Mouse (Mus musculus) CH12.LX (cell line): ENCODE measurements around the gene Carhsp1. TPM values are rescaled to one million over a fixed set of nuclear protein-coding genes. Genes with fewer than 3 reads are reported as not detected.

Source experiments
- DNase-seq: peaks from one replicate; pipeline ENCODE4 v3.0.0-alpha.2; 2013; ENCODE audit errors: extremely low read depth
- H3K27ac ChIP-seq: 2 replicates; pipeline ENCODE4 v1.5.1; 2012; ENCODE audit warnings: low read depth, mild to moderate bottlenecking, control low read depth, moderate library complexity; ENCODE audit not compliant: insufficient read depth
- H3K27me3 ChIP-seq: replicated peaks from 2 replicates; pipeline ENCODE3; 2012; ENCODE audit warnings: inconsistent platforms
- H3K36me3 ChIP-seq, 2 experiments: replicated peaks in 1 of 2; 2 replicates each; pipeline versions ENCODE3 to v1.6.1; 2012; ENCODE audit warnings: inconsistent platforms in 1 of 2, low read length in 1 of 2, mild to moderate bottlenecking in 1 of 2, mixed read lengths in 1 of 2, moderate library complexity in 1 of 2; ENCODE audit not compliant: control insufficient read depth in 1 of 2, insufficient read depth in 1 of 2
- H3K4me1 ChIP-seq, 2 experiments: 2 replicates each; pipeline ENCODE4 v1.6.1; 2012; ENCODE audit warnings: inconsistent platforms in 1 of 2, moderate library complexity in 1 of 2; ENCODE audit not compliant: insufficient read depth in 2 of 2, control insufficient read depth in 1 of 2
- H3K4me2 ChIP-seq: 2 replicates; pipeline ENCODE4 v1.6.1; 2012; ENCODE audit warnings: low read depth, mild to moderate bottlenecking, control low read depth; ENCODE audit not compliant: poor library complexity, insufficient read depth, severe bottlenecking
- H3K4me3 ChIP-seq, 3 experiments: fragments of 150-350 bp in 1 of 3; sonication (generic) in 1 of 3; replicated peaks in 1 of 3; 2 replicates each; pipeline versions ENCODE3 to v1.5.1; 2011 to 2012; ENCODE audit warnings: low read depth in 2 of 3, low read length in 2 of 3, mild to moderate bottlenecking in 2 of 3, moderate library complexity in 2 of 3, control low read depth in 1 of 3, improper control_type of control experiment in 1 of 3, inconsistent platforms in 1 of 3, mixed read lengths in 1 of 3; ENCODE audit not compliant: poor library complexity in 1 of 3
- H3K79me2 ChIP-seq: replicated peaks from 2 replicates; pipeline ENCODE4 v1.6.1; 2012; ENCODE audit warnings: mild to moderate bottlenecking, moderate library complexity; ENCODE audit not compliant: control insufficient read depth, poor library complexity, insufficient read depth, severe bottlenecking; ENCODE audit errors: extremely low read depth
- H3K9ac ChIP-seq: 2 replicates; pipeline ENCODE4 v1.6.1; 2012; ENCODE audit warnings: low read depth, mild to moderate bottlenecking, control low read depth, moderate library complexity; ENCODE audit not compliant: insufficient read depth
- H3K9me3 ChIP-seq: replicated peaks from 2 replicates; pipeline ENCODE3; 2012; ENCODE audit warnings: low read length, inconsistent platforms, mixed read lengths
- BHLHE40 ChIP-seq: IDR thresholded peaks from 2 replicates; pipeline ENCODE4 v1.6.1; 2011; ENCODE audit warnings: mild to moderate bottlenecking, low read depth, low read length, improper control_type of control experiment
- CHD1 ChIP-seq: IDR thresholded peaks from 2 replicates; pipeline ENCODE4 v1.6.1; 2012; ENCODE audit warnings: low read depth, low read length, improper control_type of control experiment, inconsistent platforms
- CHD2 ChIP-seq: IDR thresholded peaks from 2 replicates; pipeline ENCODE4 v1.6.1; 2011; ENCODE audit warnings: low read length, improper control_type of control experiment
- CTCF ChIP-seq, 2 experiments: IDR thresholded peaks in 1 of 2; conservative IDR thresholded peaks in 1 of 2; 2 replicates each; pipeline ENCODE4 v1.5.1; 2011 to 2012; ENCODE audit warnings: low read depth in 2 of 2, low read length in 2 of 2, improper control_type of control experiment in 1 of 2, inconsistent platforms in 1 of 2, mild to moderate bottlenecking in 1 of 2, moderate library complexity in 1 of 2
- E2F4 ChIP-seq: IDR thresholded peaks from 2 replicates; pipeline ENCODE4 v1.6.1; 2011; ENCODE audit warnings: low read depth, low read length, improper control_type of control experiment; ENCODE audit not compliant: insufficient replicate concordance
- ELF1 ChIP-seq: IDR thresholded peaks from 2 replicates; pipeline ENCODE4 v1.6.1; 2014; ENCODE audit warnings: low read depth, mild to moderate bottlenecking, inconsistent platforms, low read length, improper control_type of control experiment
- EP300 ChIP-seq: IDR thresholded peaks from 2 replicates; pipeline ENCODE4 v1.6.1; 2011; ENCODE audit warnings: low read length, improper control_type of control experiment
- ETS1 ChIP-seq: conservative IDR thresholded peaks from 2 replicates; pipeline ENCODE4 v1.6.1; 2012; ENCODE audit warnings: low read depth, mild to moderate bottlenecking, inconsistent platforms, low read length, improper control_type of control experiment, moderate library complexity
- GABPA ChIP-seq: IDR thresholded peaks from 2 replicates; pipeline ENCODE4 v1.6.1; 2012; ENCODE audit warnings: low read depth, low read length, improper control_type of control experiment, inconsistent platforms; ENCODE audit not compliant: insufficient replicate concordance
- HCFC1 ChIP-seq: IDR thresholded peaks from 2 replicates; pipeline ENCODE4 v1.6.1; 2012; ENCODE audit warnings: low read depth, mild to moderate bottlenecking, inconsistent platforms, low read length, improper control_type of control experiment
- IRF4 ChIP-seq: IDR thresholded peaks from 2 replicates; pipeline ENCODE4 v1.6.1; 2014; ENCODE audit warnings: low read depth, mild to moderate bottlenecking, inconsistent platforms, low read length, improper control_type of control experiment
- JUN ChIP-seq: IDR thresholded peaks from 2 replicates; pipeline ENCODE4 v1.6.1; 2011; ENCODE audit warnings: low read depth, mild to moderate bottlenecking, low read length, improper control_type of control experiment, moderate library complexity; ENCODE audit not compliant: insufficient read depth
- JUND ChIP-seq: conservative IDR thresholded peaks from 2 replicates; pipeline ENCODE4 v1.6.1; 2011; ENCODE audit warnings: low read depth, low read length, improper control_type of control experiment
- KAT2A ChIP-seq: IDR thresholded peaks from 2 replicates; pipeline ENCODE4 v1.6.1; 2012; ENCODE audit warnings: low read length, improper control_type of control experiment, inconsistent platforms; ENCODE audit not compliant: insufficient replicate concordance
- MAFK ChIP-seq: IDR thresholded peaks from 2 replicates; pipeline ENCODE4 v1.6.1; 2011; ENCODE audit warnings: low read length, improper control_type of control experiment; ENCODE audit not compliant: insufficient replicate concordance
- MAX ChIP-seq: IDR thresholded peaks from 2 replicates; pipeline ENCODE4 v1.6.1; 2011; ENCODE audit warnings: low read length, improper control_type of control experiment
- MAZ ChIP-seq: IDR thresholded peaks from 2 replicates; pipeline ENCODE4 v1.6.1; 2012; ENCODE audit warnings: low read depth, mild to moderate bottlenecking, inconsistent platforms, low read length, improper control_type of control experiment, moderate library complexity
- MEF2A ChIP-seq: IDR thresholded peaks from 2 replicates; pipeline ENCODE4 v1.6.1; 2014; ENCODE audit warnings: low read depth, mild to moderate bottlenecking, inconsistent platforms, low read length, improper control_type of control experiment, borderline replicate concordance
- MYC ChIP-seq: IDR thresholded peaks from 2 replicates; pipeline ENCODE4 v1.6.1; 2011; ENCODE audit warnings: low read depth, mild to moderate bottlenecking, improper control_type of control experiment, low read length
- NELFE ChIP-seq: IDR thresholded peaks from 2 replicates; pipeline ENCODE4 v1.6.1; 2011; ENCODE audit warnings: low read depth, low read length, improper control_type of control experiment
- NRF1 ChIP-seq: IDR thresholded peaks from 2 replicates; pipeline ENCODE4 v1.6.1; 2014; ENCODE audit warnings: low read depth, mild to moderate bottlenecking, inconsistent platforms, low read length, improper control_type of control experiment, moderate library complexity
- PAX5 ChIP-seq: IDR thresholded peaks from 2 replicates; pipeline ENCODE4 v1.6.1; 2012; ENCODE audit warnings: low read length, inconsistent platforms, mixed read lengths
- POLR2A ChIP-seq: IDR thresholded peaks from 2 replicates; pipeline ENCODE4 v1.6.1; 2011; ENCODE audit warnings: low read depth, mild to moderate bottlenecking, improper control_type of control experiment, low read length
- POLR2AphosphoS2 ChIP-seq: IDR thresholded peaks from 2 replicates; pipeline ENCODE4 v1.6.1; 2011; ENCODE audit warnings: low read depth, low read length, improper control_type of control experiment
- RAD21 ChIP-seq: IDR thresholded peaks from 2 replicates; pipeline ENCODE4 v1.6.1; 2011; ENCODE audit warnings: low read depth, mild to moderate bottlenecking, low read length, improper control_type of control experiment, moderate library complexity
- RCOR1 ChIP-seq: conservative IDR thresholded peaks from 2 replicates; pipeline ENCODE4 v1.6.1; 2012; ENCODE audit warnings: low read depth, mild to moderate bottlenecking, inconsistent platforms, low read length, improper control_type of control experiment
- SIN3A ChIP-seq: IDR thresholded peaks from 2 replicates; pipeline ENCODE4 v1.6.1; 2012; ENCODE audit warnings: low read length, improper control_type of control experiment, inconsistent platforms
- SMC3 ChIP-seq: IDR thresholded peaks from 2 replicates; pipeline ENCODE4 v1.6.1; 2011; ENCODE audit warnings: low read depth, low read length, improper control_type of control experiment
- TBP ChIP-seq: conservative IDR thresholded peaks from 2 replicates; pipeline ENCODE4 v1.6.1; 2011; ENCODE audit warnings: low read depth, low read length, improper control_type of control experiment
- TCF12 ChIP-seq: IDR thresholded peaks from 2 replicates; pipeline ENCODE4 v1.6.1; 2014; ENCODE audit warnings: low read depth, mild to moderate bottlenecking, inconsistent platforms, low read length, improper control_type of control experiment
- UBTF ChIP-seq: IDR thresholded peaks from 2 replicates; pipeline ENCODE4 v1.6.1; 2012; ENCODE audit warnings: low read depth, mild to moderate bottlenecking, inconsistent platforms, low read length, improper control_type of control experiment, moderate library complexity
- USF1 ChIP-seq: IDR thresholded peaks from 2 replicates; pipeline ENCODE4 v1.6.1; 2014; ENCODE audit warnings: low read depth, mild to moderate bottlenecking, inconsistent platforms, low read length, improper control_type of control experiment
- USF2 ChIP-seq: conservative IDR thresholded peaks from 2 replicates; pipeline ENCODE4 v1.6.1; 2011; ENCODE audit warnings: low read depth, low read length, improper control_type of control experiment
- ZC3H11A ChIP-seq: IDR thresholded peaks from 2 replicates; pipeline ENCODE4 v1.6.1; 2012; ENCODE audit warnings: low read depth, mild to moderate bottlenecking, inconsistent platforms, low read length, improper control_type of control experiment
- ZKSCAN1 ChIP-seq: IDR thresholded peaks from 2 replicates; pipeline ENCODE4 v1.6.1; 2012; ENCODE audit warnings: low read depth, inconsistent platforms, low read length, improper control_type of control experiment, borderline replicate concordance
- ZMIZ1 ChIP-seq: IDR thresholded peaks from 2 replicates; pipeline ENCODE4 v1.6.1; 2012; ENCODE audit warnings: low read depth, mild to moderate bottlenecking, inconsistent platforms, low read length, improper control_type of control experiment
- ZNF384 ChIP-seq: IDR thresholded peaks from 2 replicates; pipeline ENCODE4 v1.6.1; 2012; ENCODE audit warnings: low read depth, low read length, improper control_type of control experiment, inconsistent platforms
- dilution Hi-C: fragments of 300-500 bp; cut with MboI; formaldehyde crosslinking; loops from 2 replicates; pipeline ENCODE4 v1.14.3; 2020; ENCODE audit warnings: low sequenced_read_pairs; ENCODE audit not compliant: extremely low pct_unique_long_range_greater_than_20kb, extremely low pct_ligation_motif_present
- in situ Hi-C: fragments of 300-500 bp; cut with MboI; formaldehyde crosslinking; loops from 3 replicates; pipeline ENCODE4 v1.14.3; 2019; ENCODE audit warnings: low sequenced_read_pairs, low pct_ligation_motif_present, low pct_unique_long_range_greater_than_20kb, mixed read lengths
- polyA plus RNA-seq: library from polyadenylated mRNA; unstranded; fragments of >175 nt; gene quantifications from 2 replicates; pipeline ENCODE4 v1.2.1, GENCODE M21; 2012; ENCODE audit warnings: low read depth; ENCODE audit not compliant: insufficient read length
- total RNA-seq, 2 experiments: library from RNA; depleted of rRNA; stranded (reverse); fragments of 300-350 nt in 1 of 2; fragments of >200 nt in 1 of 2; gene quantifications; 2 replicates each; pipeline ENCODE4 v1.2.3; 2012 to 2014

Carhsp1 gene
- total RNA-seq (2012; rRNA removed) = 26.0 and 28.4 TPM in 2 replicates
- 27.8 and 29.7 TPM in 2 replicates for total RNA-seq (2014; rRNA removed)
- 24.4 and 26.2 TPM in 2 replicates for polyA plus RNA-seq

GRCm38 (mm10) chr16:8671551-8672349 is at the start of gene Carhsp1:
Carhsp1 (minus strand) TSS chr16:8672155.
- Histone ChIP-seq H3K4me2 (peak within 1 kb of the TSS; percentile 93), H3K27me3 (peaks cover 15% of the 10 kb centered on the region), H3K27ac (peak within 1 kb of the TSS; percentile 50), H3K4me1 (peaks cover 28 to 71% of the 10 kb centered on the region in 2 experiments), H3K4me3 (peak within 1 kb of the TSS; percentile 60 to 66 (median 64)), H3K36me3 (peaks cover 4 to 25% of the 10 kb centered on the region in 2 experiments), H3K9me3 (no peaks in the 10 kb centered on the region), H3K9ac (peak within 1 kb of the TSS; percentile 67), H3K79me2 (no peaks in the 10 kb centered on the region)
- dilution Hi-C loops = no loop called here
- DNase-seq = peak; percentile 97
- in situ Hi-C loops = loop anchor here (5.0 kb wide), 1 partner anchor 259 kb away; no protein-coding TSS in a partner anchor
- TF ChIP-seq PAX5 = no peak
- peak; percentile 93 for TF ChIP-seq ZMIZ1
- TF ChIP-seq CHD1 = no peak
- TF ChIP-seq RAD21 = no peak
- TF ChIP-seq MAZ = no peak
- TF ChIP-seq GABPA = no peak
- peak; percentile 95 for TF ChIP-seq NELFE
- TF ChIP-seq RCOR1 = no peak
- TF ChIP-seq NRF1 = no peak
- no peak for TF ChIP-seq ZNF384
- 0 out of 2 replicates have a peak, but pooled peaks have one; percentile 4 for TF ChIP-seq EP300
- TF ChIP-seq JUN = no peak
- TF ChIP-seq JUND = no peak
- peak; percentile 18; the same call in 1 of the 2 replicates for TF ChIP-seq ETS1
- no peak for TF ChIP-seq MEF2A
- 0 out of 2 replicates have a peak, but pooled peaks have one; percentile 47 for TF ChIP-seq KAT2A
- TF ChIP-seq MYC = no peak; the same call in none of the 2 replicates
- peak; percentile 93 for TF ChIP-seq TCF12
- TF ChIP-seq MAFK = no peak
- TF ChIP-seq E2F4 = no peak
- TF ChIP-seq CTCF (conservative IDR thresholded peaks at IDR 0.05 in 1 of 2, IDR thresholded peaks at IDR 0.05 in 1 of 2; ENCODE audit: low read depth in 2 of 2, low read length in 2 of 2) = 0 out of 4 replicates have a peak, but pooled peaks of 1 of the 2 experiments have one; percentile 23
- TF ChIP-seq USF2 = no peak
- TF ChIP-seq POLR2A = peak; percentile 98
- TF ChIP-seq ZKSCAN1 = no peak
- TF ChIP-seq BHLHE40 = no peak
- no peak for TF ChIP-seq SMC3
- no peak for TF ChIP-seq ZC3H11A
- peak; percentile 13; the same call in 1 of the 2 replicates for TF ChIP-seq IRF4
- TF ChIP-seq HCFC1 = peak; percentile 8; the same call in 1 of the 2 replicates
- TF ChIP-seq USF1 = no peak
- TF ChIP-seq UBTF = peak; percentile 81
- TF ChIP-seq ELF1 = 0 out of 2 replicates have a peak, but pooled peaks have one; percentile 33
- peak; percentile 67; the same call in 1 of the 2 replicates for TF ChIP-seq TBP
- TF ChIP-seq SIN3A = peak; percentile 79
- TF ChIP-seq CHD2 = peak; percentile 68
- peak; percentile 94 for TF ChIP-seq POLR2AphosphoS2
- peak; percentile 89; the same call in 1 of the 2 replicates for TF ChIP-seq MAX
